Mouse (Mus musculus) brain, embryonic 14.5 days (tissue): Measurements from ENCODE around the gene 2010111I01Rik.

Experiments
- CTCF ChIP-seq: fragments of 200-500 bp; IDR thresholded peaks from 2 replicates; pipeline ENCODE4 v1.5.1; 2012; ENCODE audit warnings: inconsistent platforms, mild to moderate bottlenecking, moderate library complexity, borderline replicate concordance; ENCODE audit not compliant: insufficient read depth, insufficient read length; ENCODE audit errors: extremely low read depth
- POLR2A ChIP-seq: fragments of 200-500 bp; IDR thresholded peaks from 2 replicates; pipeline ENCODE4 v1.6.1; 2012; ENCODE audit warnings: mild to moderate bottlenecking, inconsistent platforms, borderline replicate concordance; ENCODE audit not compliant: poor library complexity, insufficient read depth, insufficient read length, severe bottlenecking; ENCODE audit errors: extremely low read depth

- TF ChIP-seq POLR2A (no peak), CTCF (no peak)
Observed at GRCm38 (mm10) chr13:63121747-63122146, 157.1 kb downstream of the 2010111I01Rik start.
